Mouse (Mus musculus): Measurements from ENCODE around the gene Lrrc2. TPM values are rescaled to one million over a fixed set of nuclear protein-coding genes. Genes with fewer than 3 reads are reported as not detected.
A peak's percentile ranks its signal among the peaks of the same experiment; 100 is the strongest.

The Lrrc2 gene
- total RNA-seq, 2 experiments from 2014 or later = 142 to 144 TPM

GRCm38 (mm10) chr9:110946548-110947044 lies 4.7 kb upstream of the Lrrc2 start:
- intact Hi-C loops (cut with DNase I) = no loop called here
- DNase-seq (ENCODE audit: low spot score) = no peak

GRCm38 (mm10) chr9:110947261-110947661 lies 4.1 kb upstream of the Lrrc2 start:
- DNase-seq (ENCODE audit: low spot score) = no peak

GRCm38 (mm10) chr9:110947900-110948299 lies 3.4 kb upstream of the Lrrc2 start:
- no peak for DNase-seq (ENCODE audit: low spot score)
- intact Hi-C loops (cut with DNase I) = no loop called here

More at GRCm38 (mm10) chr9:110947261-110947661, 4.1 kb upstream of the Lrrc2 start:
- intact Hi-C loops (cut with DNase I) = no loop called here

GRCm38 (mm10) chr9:110948813-110949310 lies 2.5 kb upstream of the Lrrc2 start:
- intact Hi-C loops (cut with DNase I) = no loop called here
- DNase-seq (ENCODE audit: low spot score) = no peak

GRCm38 (mm10) chr9:110950109-110950508 lies 1.2 kb upstream of the Lrrc2 start:
- intact Hi-C loops (cut with DNase I) = no loop called here
- no peak for DNase-seq (ENCODE audit: low spot score)

GRCm38 (mm10) chr9:110951866-110952265 lies 521 bp downstream of the Lrrc2 start:
- intact Hi-C loops (cut with DNase I) = no loop called here
- DNase-seq (ENCODE audit: low spot score) = no peak

GRCm38 (mm10) chr9:110952398-110952797 lies 1.1 kb downstream of the Lrrc2 start:
- no peak for DNase-seq (ENCODE audit: low spot score)
- intact Hi-C loops (cut with DNase I) = no loop called here

GRCm38 (mm10) chr9:110952931-110953549 lies 1.7 kb downstream of the Lrrc2 start:
- DNase-seq (ENCODE audit: low spot score) = no peak
- intact Hi-C loops (cut with DNase I) = no loop called here

GRCm38 (mm10) chr9:110953550-110954461 lies 2.5 kb downstream of the Lrrc2 start:
- DNase-seq (ENCODE audit: low spot score) = peak; percentile 29
- intact Hi-C loops (cut with DNase I) = loop anchor here (2.0 kb wide), 1 partner anchor 31 kb away; no protein-coding TSS in a partner anchor

- DNase-seq (ENCODE audit: low spot score) = no peak
- intact Hi-C loops (cut with DNase I) = loop anchor here (2.0 to 5.0 kb wide), 2 partner anchors 32 to 173 kb away; no protein-coding TSS in a partner anchor
Measured at GRCm38 (mm10) chr9:110954681-110955445, 3.5 kb downstream of the Lrrc2 start.

- intact Hi-C loops (cut with DNase I) = loop anchor here (2.0 to 5.0 kb wide), 2 partner anchors 33 to 174 kb away; no protein-coding TSS in a partner anchor
- peak; percentile 21 for DNase-seq (ENCODE audit: low spot score)
Measured at GRCm38 (mm10) chr9:110955962-110956361, 4.6 kb downstream of the Lrrc2 start.

GRCm38 (mm10) chr9:110959669-110960068 lies 8.3 kb downstream of the Lrrc2 start:
- intact Hi-C loops (cut with DNase I) = loop anchor here (5.0 kb wide), 1 partner anchor 177 kb away; no protein-coding TSS in a partner anchor
- no peak for DNase-seq (ENCODE audit: low spot score)

GRCm38 (mm10) chr9:110960230-110961149 lies 9.1 kb downstream of the Lrrc2 start:
- intact Hi-C loops (cut with DNase I) = no loop called here
- DNase-seq (ENCODE audit: low spot score) = no peak

GRCm38 (mm10) chr9:110961386-110961785 lies 10.0 kb downstream of the Lrrc2 start:
- intact Hi-C loops (cut with DNase I) = no loop called here
- no peak for DNase-seq (ENCODE audit: low spot score)

- DNase-seq (ENCODE audit: low spot score) = no peak
- intact Hi-C loops (cut with DNase I) = no loop called here
Measured at GRCm38 (mm10) chr9:110963566-110964115, 12.3 kb downstream of the Lrrc2 start.

GRCm38 (mm10) chr9:110965062-110965909 lies 13.9 kb downstream of the Lrrc2 start:
- intact Hi-C loops (cut with DNase I) = no loop called here
- no peak for DNase-seq (ENCODE audit: low spot score)

- intact Hi-C loops (cut with DNase I) = no loop called here
- DNase-seq (ENCODE audit: low spot score) = no peak
Measured at GRCm38 (mm10) chr9:110965910-110966231, 14.5 kb downstream of the Lrrc2 start.

- no peak for DNase-seq (ENCODE audit: low spot score)
Measured at GRCm38 (mm10) chr9:110979411-110979810, 28.1 kb downstream of the Lrrc2 start.

More at GRCm38 (mm10) chr9:110979411-110979810, 28.1 kb downstream of the Lrrc2 start:
- intact Hi-C loops (cut with DNase I) = no loop called here
